Comparison of ENCODE assay signal across 17 mouse cellular contexts in the genomic region with DNA sequence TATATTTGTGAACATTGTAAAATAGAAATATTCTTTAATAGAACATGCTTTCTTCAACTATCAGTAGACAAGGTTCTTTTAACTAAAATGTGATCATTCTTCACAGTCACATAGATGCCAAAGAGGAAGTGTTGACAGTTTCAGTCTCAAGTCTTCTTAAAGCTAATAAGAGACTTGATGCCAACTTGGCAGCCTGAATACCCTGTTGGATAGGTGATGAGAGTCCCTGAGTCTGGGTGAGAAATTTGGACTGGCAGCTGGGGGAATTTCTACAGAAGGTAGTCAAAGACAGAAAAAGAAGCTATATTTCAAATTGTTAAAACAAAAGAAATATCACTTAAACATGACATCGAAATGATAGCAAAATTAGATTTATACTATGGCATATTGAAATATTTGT.
"Had no signal": no experiment of that assay in that cellular context is flagged by ENCODE, and none has a peak within 500 bp of the region (broad histone marks: within the 10 kb centered on the region; RNA-seq: fewer than 3 reads in every experiment).

No protein-coding gene starts in this region.

- H3K4me1 ChIP-seq: limb, embryonic 12.5 days; limb, embryonic 15.5 days; midbrain, embryonic 12.5 days had no signal

- H3K9ac ChIP-seq: limb, embryonic 12.5 days; limb, embryonic 15.5 days; liver, embryonic 14.5 days; liver, postnatal 0 days; lung, embryonic 14.5 days; midbrain, embryonic 12.5 days had no signal

- H3K4me2 ChIP-seq: limb, embryonic 12.5 days; limb, embryonic 15.5 days; liver, embryonic 11.5 days; lung, embryonic 14.5 days; midbrain, embryonic 12.5 days had no signal

- H3K9me3 ChIP-seq: limb, embryonic 12.5 days; limb, embryonic 15.5 days; midbrain, embryonic 12.5 days had no signal

- H3K27ac ChIP-seq: kidney, postnatal 0 days; layer of hippocampus, adult 2 months; limb, embryonic 12.5 days; limb, embryonic 15.5 days; liver, embryonic 14.5 days; macrophage; midbrain, embryonic 12.5 days had no signal

- DNase-seq: kidney, postnatal 25 days; layer of hippocampus, adult 9-11 months; liver, postnatal 0 days; lung, embryonic 14.5 days; thymus, adult 2 months; thymus, postnatal 14 days; thymus, postnatal 4 days had no signal

- H3K27me3 ChIP-seq: limb, embryonic 12.5 days; limb, embryonic 15.5 days; midbrain, embryonic 12.5 days had no signal

- H3K4me3 ChIP-seq: layer of hippocampus, adult 2 months; limb, embryonic 12.5 days; limb, embryonic 15.5 days; midbrain, embryonic 12.5 days had no signal

- ATAC-seq: liver, postnatal 0 days; lung, postnatal 0 days; midbrain, embryonic 16.5 days had no signal

- H3K36me3 ChIP-seq: limb, embryonic 12.5 days; limb, embryonic 15.5 days; midbrain, embryonic 12.5 days had no signal
